Mouse (Mus musculus) myocyte (in vitro differentiated cells): ENCODE data around the gene Cchcr1. TPM values are rescaled to one million over a fixed set of nuclear protein-coding genes. Genes with fewer than 3 reads are reported as not detected.

Experiments used
- H3K27me3 ChIP-seq: one replicate; pipeline ENCODE4 v1.6.1; 2011; ENCODE audit not compliant: control insufficient read depth, insufficient read depth, insufficient read length
- H3K36me3 ChIP-seq: one replicate; pipeline ENCODE4 v1.6.1; 2011; ENCODE audit not compliant: control insufficient read depth, insufficient read depth
- H3K4me2 ChIP-seq: one replicate; pipeline ENCODE4 v1.6.1; 2011; ENCODE audit warnings: low read depth, control low read depth
- H3K4me3 ChIP-seq: one replicate; pipeline ENCODE4 v1.5.1; 2011; ENCODE audit warnings: mild to moderate bottlenecking, control low read depth, moderate library complexity
- H3K79me2 ChIP-seq: one replicate; pipeline ENCODE4 v1.6.1; 2011; ENCODE audit not compliant: control insufficient read depth, insufficient read depth
- H3ac ChIP-seq: one replicate; pipeline ENCODE4 v1.6.1; 2011; ENCODE audit not compliant: control insufficient read depth, insufficient read length
- CEBPB ChIP-seq: IDR thresholded peaks from 2 replicates; pipeline ENCODE4 v1.6.1; 2011; ENCODE audit warnings: mild to moderate bottlenecking, moderate library complexity; ENCODE audit not compliant: poor library complexity, insufficient read depth, severe bottlenecking
- E2F4 ChIP-seq: IDR thresholded peaks from one replicate; pipeline ENCODE4 v1.6.1; 2011; ENCODE audit warnings: mild to moderate bottlenecking, control low read depth, moderate library complexity; ENCODE audit not compliant: insufficient read depth
- MAX ChIP-seq: IDR thresholded peaks from one replicate; pipeline ENCODE4 v1.6.1; 2011; ENCODE audit warnings: low read depth, mild to moderate bottlenecking, control low read depth
- MYOD1 ChIP-seq, 3 experiments: IDR thresholded peaks; one replicate each; pipeline ENCODE4 v1.6.1; 2011; ENCODE audit warnings: control low read depth in 2 of 3, low read depth in 2 of 3, mild to moderate bottlenecking in 2 of 3, moderate library complexity in 1 of 3; ENCODE audit not compliant: insufficient read length in 2 of 3, control insufficient read depth in 1 of 3
- MYOG ChIP-seq, 3 experiments: IDR thresholded peaks; one replicate each; pipeline ENCODE4 v1.6.1; 2011; ENCODE audit warnings: control low read depth in 2 of 3, low read depth in 2 of 3, mild to moderate bottlenecking in 2 of 3; ENCODE audit not compliant: insufficient read length in 2 of 3, control insufficient read depth in 1 of 3, insufficient read depth in 1 of 3
- POLR2A ChIP-seq: IDR thresholded peaks from one replicate; pipeline ENCODE4 v1.6.1; 2011; ENCODE audit warnings: low read depth, mild to moderate bottlenecking, control low read depth, moderate library complexity; ENCODE audit not compliant: insufficient read length
- POLR2AphosphoS2 ChIP-seq: IDR thresholded peaks from one replicate; pipeline ENCODE4 v1.6.1; 2011; ENCODE audit warnings: low read depth, control low read depth; ENCODE audit not compliant: insufficient read length
- REST ChIP-seq: IDR thresholded peaks from one replicate; pipeline ENCODE4 v1.6.1; 2011; ENCODE audit warnings: mild to moderate bottlenecking, control low read depth, moderate library complexity; ENCODE audit not compliant: insufficient read depth, insufficient read length
- SRF ChIP-seq: IDR thresholded peaks from one replicate; pipeline ENCODE4 v1.6.1; 2011; ENCODE audit warnings: low read depth; ENCODE audit not compliant: control insufficient read depth, insufficient read length
- TCF12 ChIP-seq: IDR thresholded peaks from one replicate; pipeline ENCODE4 v1.6.1; 2011; ENCODE audit warnings: mild to moderate bottlenecking, control low read depth; ENCODE audit not compliant: poor library complexity, insufficient read depth, severe bottlenecking
- TCF3 ChIP-seq: IDR thresholded peaks from one replicate; pipeline ENCODE4 v1.6.1; 2011; ENCODE audit warnings: low read depth, control low read depth; ENCODE audit not compliant: insufficient read length
- USF1 ChIP-seq: IDR thresholded peaks from one replicate; pipeline ENCODE4 v1.6.1; 2011; ENCODE audit warnings: low read depth, mild to moderate bottlenecking, control low read depth, moderate library complexity
- polyA plus RNA-seq: library from polyadenylated mRNA; unstranded; fragments of >200 nt; fragmentation: generic; extraction: Trizol; gene quantifications from one replicate; pipeline ENCODE4 v1.2.1, GENCODE M21; 2012; ENCODE audit warnings: missing spikeins

Cchcr1 gene
- polyA plus RNA-seq, 1 experiment: 8.8 TPM

- no peaks in the 10 kb centered on the region for H3K79me2 ChIP-seq
- TF ChIP-seq TCF12 (no peak), MYOD1 (IDR thresholded peaks at IDR 0.05; ENCODE audit: control insufficient read depth in 1 of 3, insufficient read length in 2 of 3, low read depth in 2 of 3) (no peak), MYOG (IDR thresholded peaks at IDR 0.05; ENCODE audit: control insufficient read depth in 1 of 3, insufficient read depth in 1 of 3, insufficient read length in 2 of 3, low read depth in 2 of 3) (no peak), USF1 (no peak), POLR2AphosphoS2 (no peak), POLR2A (no peak), TCF3 (no peak), REST (no peak), SRF (no peak), E2F4 (no peak), CEBPB (no peak), MAX (no peak)
- H3K4me3 ChIP-seq: no peak overlapping the region
- H3ac ChIP-seq: no peak overlapping the region
- no peak overlapping the region for H3K4me2 ChIP-seq
- no peaks in the 10 kb centered on the region for H3K27me3 ChIP-seq
- H3K36me3 ChIP-seq: no peaks in the 10 kb centered on the region
Observed at GRCm38 (mm10) chr17:35538476-35538875, 21.6 kb downstream of the Cchcr1 start.

- TF ChIP-seq MAX (no peak), E2F4 (no peak), TCF12 (no peak), SRF (no peak), POLR2A (no peak), MYOD1 (IDR thresholded peaks at IDR 0.05; ENCODE audit: control insufficient read depth in 1 of 3, insufficient read length in 2 of 3, low read depth in 2 of 3) (no peak), CEBPB (no peak), USF1 (no peak), POLR2AphosphoS2 (no peak), MYOG (IDR thresholded peaks at IDR 0.05; ENCODE audit: control insufficient read depth in 1 of 3, insufficient read depth in 1 of 3, insufficient read length in 2 of 3, low read depth in 2 of 3) (no peak), TCF3 (no peak), REST (no peak)
- no peak overlapping the region for H3K4me3 ChIP-seq
Observed at GRCm38 (mm10) chr17:35539540-35539939, 22.6 kb downstream of the Cchcr1 start.

GRCm38 (mm10) chr17:35542761-35543411, 26.0 kb downstream of the Cchcr1 start:
- H3K27me3 ChIP-seq: no peaks in the 10 kb centered on the region
- TF ChIP-seq CEBPB: no peak
- no peak for TF ChIP-seq MAX
- no peak for TF ChIP-seq TCF3
- no peak for TF ChIP-seq POLR2A
- TF ChIP-seq MYOD1 (IDR thresholded peaks at IDR 0.05; ENCODE audit: control insufficient read depth in 1 of 3, insufficient read length in 2 of 3, low read depth in 2 of 3): no peak
- TF ChIP-seq USF1: no peak
- no peak for TF ChIP-seq SRF
- no peak for TF ChIP-seq REST
- TF ChIP-seq TCF12: no peak
- no peak for TF ChIP-seq POLR2AphosphoS2
- TF ChIP-seq E2F4: no peak
- no peak for TF ChIP-seq MYOG (IDR thresholded peaks at IDR 0.05; ENCODE audit: control insufficient read depth in 1 of 3, insufficient read depth in 1 of 3, insufficient read length in 2 of 3, low read depth in 2 of 3)
- peak overlapping the region; percentile 66 for H3K4me2 ChIP-seq
- H3K4me3 ChIP-seq: no peak overlapping the region
- H3ac ChIP-seq: no peak overlapping the region
- H3K79me2 ChIP-seq: no peaks in the 10 kb centered on the region
- H3K36me3 ChIP-seq: no peaks in the 10 kb centered on the region

More at GRCm38 (mm10) chr17:35539540-35539939, 22.6 kb downstream of the Cchcr1 start:
- Histone ChIP-seq H3K79me2 (no peaks in the 10 kb centered on the region), H3ac (no peak overlapping the region), H3K27me3 (no peaks in the 10 kb centered on the region), H3K36me3 (no peaks in the 10 kb centered on the region), H3K4me2 (no peak overlapping the region)

GRCm38 (mm10) chr17:35543412-35543861, 26.5 kb downstream of the Cchcr1 start:
- Histone ChIP-seq H3K79me2 (no peaks in the 10 kb centered on the region), H3ac (no peak overlapping the region), H3K27me3 (no peaks in the 10 kb centered on the region), H3K36me3 (no peaks in the 10 kb centered on the region), H3K4me2 (peak overlapping the region; percentile 66), H3K4me3 (no peak overlapping the region)
- TF ChIP-seq POLR2AphosphoS2: no peak
- TF ChIP-seq REST: no peak
- TF ChIP-seq SRF: no peak
- TF ChIP-seq E2F4: no peak
- peak in 1 of 3 experiments; percentile 82 for TF ChIP-seq MYOD1 (IDR thresholded peaks at IDR 0.05; ENCODE audit: control insufficient read depth in 1 of 3, insufficient read length in 2 of 3, low read depth in 2 of 3)
- peak in 2 of 3 experiments; percentile 48 to 77 for TF ChIP-seq MYOG (IDR thresholded peaks at IDR 0.05; ENCODE audit: control insufficient read depth in 1 of 3, insufficient read depth in 1 of 3, insufficient read length in 2 of 3, low read depth in 2 of 3)
- peak; percentile 72; the same call in 1 of the 2 replicates for TF ChIP-seq CEBPB
- TF ChIP-seq POLR2A: peak; percentile 14
- TF ChIP-seq TCF12: peak; percentile 35
- TF ChIP-seq TCF3: no peak
- no peak for TF ChIP-seq MAX
- no peak for TF ChIP-seq USF1
